Mouse (Mus musculus) kidney, adult 2 months (tissue): ENCODE measurements around the gene Bcas1. TPM values are rescaled to one million over a fixed set of nuclear protein-coding genes. Genes with fewer than 3 reads are reported as not detected.

Experiments used
- DNase-seq: peaks from one replicate; pipeline ENCODE4 v3.0.0; 2021
- H3K27ac ChIP-seq: fragments of 200-500 bp; 2 replicates; pipeline ENCODE4 v1.5.1; 2012; ENCODE audit warnings: low read depth, low read length, control low read depth, inconsistent platforms; ENCODE audit not compliant: insufficient read depth
- H3K27me3 ChIP-seq: fragments of 200-500 bp; replicated peaks from 2 replicates; pipeline ENCODE4 v1.6.1; 2012; ENCODE audit warnings: mild to moderate bottlenecking, moderate library complexity, low read length, inconsistent platforms; ENCODE audit not compliant: control insufficient read depth, insufficient read depth
- H3K36me3 ChIP-seq: fragments of 200-500 bp; 2 replicates; pipeline ENCODE4 v1.6.1; 2012; ENCODE audit warnings: mild to moderate bottlenecking, moderate library complexity, low read length, inconsistent platforms; ENCODE audit not compliant: control insufficient read depth, insufficient read depth
- H3K4me1 ChIP-seq: fragments of 200-500 bp; 2 replicates; pipeline ENCODE4 v1.6.1; 2011; ENCODE audit warnings: low read length; ENCODE audit not compliant: control insufficient read depth, insufficient read depth
- H3K4me3 ChIP-seq: fragments of 200-500 bp; 2 replicates; pipeline ENCODE4 v1.5.1; 2011; ENCODE audit warnings: mild to moderate bottlenecking, low read depth, low read length, control low read depth; ENCODE audit not compliant: insufficient read depth
- CTCF ChIP-seq: fragments of 200-500 bp; conservative IDR thresholded peaks from 2 replicates; pipeline ENCODE4 v1.5.1; 2011; ENCODE audit warnings: low read depth, mild to moderate bottlenecking, control low read depth, low read length, moderate library complexity, mixed read lengths; ENCODE audit not compliant: insufficient read depth, insufficient read length
- POLR2A ChIP-seq: fragments of 200-500 bp; IDR thresholded peaks from one replicate; pipeline ENCODE4 v1.6.1; 2011; ENCODE audit warnings: low read depth, low read length, control low read depth
- WGBS: fragments of 180-500 bp; shearing (Covaris S2); methylation state at CpG from one replicate; pipeline ENCODE4 v1.1.7; 2018; 5-methylcytosine and 5-hydroxymethylcytosine counted together
- polyA plus RNA-seq: library from polyadenylated mRNA; depleted of rRNA; stranded (reverse); fragments of >200 nt; gene quantifications from 2 replicates; pipeline ENCODE4 v1.2.3, GENCODE M21; 2012

Bcas1 gene
- polyA plus RNA-seq, 1 experiment = 0.45 TPM

DNA sequence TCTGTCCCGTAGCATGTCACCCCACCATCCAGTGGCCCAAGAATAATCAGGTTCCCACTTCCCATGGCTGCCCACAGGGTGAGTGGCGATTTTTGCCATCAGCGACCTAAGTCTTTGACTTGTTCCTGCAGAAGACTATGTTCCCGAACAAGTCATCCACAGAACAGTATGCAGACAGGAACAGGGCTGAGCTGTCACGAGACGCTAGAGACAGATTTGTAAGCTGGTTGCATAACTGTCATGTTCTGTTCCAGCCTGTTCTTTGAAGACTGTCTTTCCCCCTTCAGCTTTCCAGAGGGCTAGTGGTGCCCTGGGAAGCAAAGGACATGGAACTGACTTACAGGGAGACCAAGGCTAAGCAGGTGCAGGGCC is 116.7 kb downstream of the Bcas1 start:
- WGBS = 88% methylated on average over 6 of the region's 6 CpGs
- Histone ChIP-seq H3K27ac (no peak overlapping the region), H3K4me3 (no peak overlapping the region), H3K27me3 (no peaks in the 10 kb centered on the region), H3K4me1 (no peaks in the 10 kb centered on the region), H3K36me3 (no peaks in the 10 kb centered on the region)
- TF ChIP-seq POLR2A (no peak), CTCF (no peak)
- DNase-seq = no peak

DNA sequence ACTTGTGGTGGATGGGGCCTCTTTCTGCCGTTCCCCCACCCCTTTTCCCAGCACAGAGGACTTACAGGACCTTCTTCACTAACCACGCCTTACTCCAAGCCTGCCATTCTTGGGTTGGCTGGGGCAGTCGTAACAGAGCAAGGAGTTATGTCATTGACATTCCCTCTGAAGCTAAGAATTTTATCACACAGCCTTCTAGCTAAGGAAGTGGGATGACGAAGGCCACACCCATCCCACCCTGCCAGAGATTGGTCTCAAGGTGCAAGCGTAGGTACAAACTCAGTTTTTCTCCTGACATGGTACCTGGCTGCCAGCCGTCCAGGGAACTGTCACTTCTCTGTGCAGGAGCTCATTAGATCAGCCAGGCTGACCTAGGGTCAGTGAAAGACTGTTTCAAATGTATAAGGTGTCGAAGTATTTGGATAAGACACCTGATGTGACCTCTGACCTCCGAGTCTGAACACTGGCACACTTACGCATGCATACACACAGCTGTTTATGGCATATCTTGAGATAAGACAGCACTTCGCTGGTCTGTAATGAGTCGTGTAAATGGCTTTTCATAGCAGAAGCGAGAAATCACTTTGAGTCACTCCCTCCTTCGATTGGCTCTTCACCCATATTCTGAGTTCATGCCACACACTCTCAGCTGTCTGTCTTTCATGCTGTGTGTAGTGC is 117.2 kb downstream of the Bcas1 start:
- Histone ChIP-seq H3K27me3 (no peaks in the 10 kb centered on the region), H3K4me3 (no peak overlapping the region), H3K27ac (no peak overlapping the region), H3K36me3 (no peaks in the 10 kb centered on the region), H3K4me1 (no peaks in the 10 kb centered on the region)
- 90% methylated on average over 13 of the region's 13 CpGs for WGBS
- no peak for DNase-seq
- TF ChIP-seq POLR2A (no peak), CTCF (no peak)

DNA sequence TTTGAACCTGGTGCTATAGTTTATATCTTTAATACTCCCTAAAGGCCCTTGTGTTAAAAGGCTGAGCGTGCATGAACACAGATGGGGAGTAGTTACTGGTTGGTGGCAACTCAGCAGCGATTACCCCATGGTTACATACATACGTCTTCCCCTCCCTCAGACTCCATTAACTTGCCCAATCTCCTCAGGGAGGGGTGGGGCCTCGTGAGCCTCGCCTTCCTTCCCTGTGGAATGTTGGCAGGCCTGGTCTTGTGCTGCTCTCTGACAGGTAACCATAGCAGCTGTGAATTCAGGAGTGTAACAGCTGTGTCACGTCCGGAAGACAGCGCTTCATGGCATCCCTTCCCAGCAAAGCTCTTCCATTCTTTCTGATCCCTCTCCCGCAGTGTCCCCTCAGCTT is 118.7 kb downstream of the Bcas1 start:
- WGBS = 52% methylated on average over 9 of the region's 9 CpGs
- no peak for DNase-seq
- Histone ChIP-seq H3K4me1 (no peaks in the 10 kb centered on the region), H3K4me3 (no peak overlapping the region), H3K36me3 (no peaks in the 10 kb centered on the region), H3K27me3 (no peaks in the 10 kb centered on the region), H3K27ac (no peak overlapping the region)
- no peak for TF ChIP-seq CTCF
- TF ChIP-seq POLR2A = no peak

DNA sequence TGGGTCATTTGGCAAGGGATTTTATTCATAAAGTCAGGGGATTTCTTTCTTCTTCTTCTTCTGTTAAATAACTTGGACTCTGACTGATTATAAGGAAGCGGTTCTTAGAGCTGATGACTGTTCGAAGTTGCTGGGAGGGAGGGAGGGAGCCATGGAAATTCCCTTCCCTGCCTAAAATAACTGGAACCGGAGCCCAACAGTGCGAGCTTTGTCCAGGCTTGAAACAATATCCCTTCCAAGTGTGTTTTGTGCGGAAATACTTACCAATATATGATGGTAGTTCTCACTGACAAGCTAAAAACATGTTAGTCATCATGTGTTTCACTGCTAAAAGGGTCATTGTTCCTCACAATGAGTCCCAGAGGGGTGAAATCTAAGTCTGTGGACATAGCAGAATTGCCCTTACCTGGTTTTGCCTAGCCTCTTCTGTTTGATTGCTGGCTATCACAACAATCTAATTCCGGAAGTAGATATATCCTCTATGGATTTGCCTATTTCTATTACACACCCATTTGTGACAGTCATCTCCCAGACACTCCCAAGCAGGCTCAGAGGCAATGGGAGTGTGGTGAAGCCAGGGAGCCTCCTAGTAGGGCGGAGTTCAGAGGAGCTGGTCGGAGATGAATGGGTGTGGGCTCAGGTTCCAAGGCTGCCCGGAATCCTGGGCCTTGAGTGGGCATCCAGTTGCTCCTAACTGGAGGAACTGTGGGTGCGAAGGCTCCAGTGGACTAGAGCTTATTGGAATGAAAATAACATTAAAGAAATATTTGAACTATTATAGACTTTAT is 119.4 kb downstream of the Bcas1 start:
- TF ChIP-seq POLR2A (no peak), CTCF (no peak)
- no peak overlapping the region for H3K4me3 ChIP-seq
- no peaks in the 10 kb centered on the region for H3K27me3 ChIP-seq
- no peak overlapping the region for H3K27ac ChIP-seq
- DNase-seq = no peak
- 62% methylated on average over 10 of the region's 10 CpGs for WGBS
- H3K4me1 ChIP-seq = no peaks in the 10 kb centered on the region
- H3K36me3 ChIP-seq = no peaks in the 10 kb centered on the region

DNA sequence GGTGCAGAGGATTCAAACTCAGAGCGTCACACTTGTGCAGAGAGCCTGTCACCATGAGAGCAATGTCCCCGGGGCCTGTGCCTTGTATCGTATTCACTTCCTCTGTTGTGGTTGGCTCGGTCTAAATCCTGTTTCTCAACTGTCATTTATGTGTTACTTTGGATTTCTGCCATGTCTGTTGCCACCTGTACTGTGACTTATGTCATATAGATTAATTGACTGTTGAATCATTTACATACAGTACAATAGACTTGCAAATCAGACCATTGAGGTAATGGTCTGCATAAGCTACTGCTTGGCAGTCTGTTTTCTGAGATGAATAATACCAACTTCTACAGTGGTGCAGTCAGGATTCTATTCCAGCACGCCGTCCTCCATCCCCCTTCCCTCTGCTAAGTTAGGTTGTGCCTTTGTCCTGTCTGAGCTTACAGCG is 120.0 kb downstream of the Bcas1 start:
- WGBS = 59% methylated on average over 7 of the region's 7 CpGs
- H3K4me3 ChIP-seq = no peak overlapping the region
- H3K27ac ChIP-seq = no peak overlapping the region
- no peak for DNase-seq
- TF ChIP-seq POLR2A (no peak), CTCF (no peak)
- H3K36me3 ChIP-seq = no peaks in the 10 kb centered on the region
- no peaks in the 10 kb centered on the region for H3K4me1 ChIP-seq
- H3K27me3 ChIP-seq = no peaks in the 10 kb centered on the region

DNA sequence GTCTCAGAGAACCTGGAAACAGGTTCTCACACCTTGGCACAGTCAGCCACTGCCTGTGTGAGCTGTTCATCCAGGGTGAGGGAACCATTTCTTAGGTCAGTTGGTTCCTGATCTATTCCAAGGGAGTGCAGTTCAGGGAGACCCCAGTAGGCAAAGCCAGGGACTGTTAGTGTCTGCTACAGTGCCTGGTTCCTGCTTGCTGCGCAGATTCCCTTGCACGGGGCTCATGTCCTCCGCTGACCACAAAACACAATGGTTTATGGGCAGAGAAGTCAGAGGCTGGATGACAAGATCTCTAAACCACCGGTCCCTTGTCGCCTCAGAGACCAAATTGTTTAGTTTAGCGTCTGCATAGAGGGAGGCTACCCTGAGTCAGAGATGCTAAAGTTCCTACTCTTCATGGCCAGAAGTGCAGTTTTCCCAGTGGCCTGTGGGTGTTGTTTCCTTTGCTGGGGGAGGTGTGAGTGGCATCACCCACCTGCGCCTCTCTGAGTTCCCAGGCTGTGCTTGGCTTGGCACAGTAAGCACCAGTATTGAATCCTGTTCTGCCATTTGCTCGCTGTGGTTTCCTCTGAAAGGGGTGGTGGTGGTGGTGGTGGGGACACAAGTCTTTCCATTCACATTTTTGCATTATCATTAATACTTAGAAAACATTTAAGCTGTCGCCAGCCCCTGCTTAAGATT is 120.9 kb downstream of the Bcas1 start:
- no peak overlapping the region for H3K4me3 ChIP-seq
- no peaks in the 10 kb centered on the region for H3K4me1 ChIP-seq
- WGBS = 62% methylated on average over 9 of the region's 9 CpGs
- no peaks in the 10 kb centered on the region for H3K36me3 ChIP-seq
- no peak overlapping the region for H3K27ac ChIP-seq
- no peaks in the 10 kb centered on the region for H3K27me3 ChIP-seq
- DNase-seq = no peak
- TF ChIP-seq POLR2A (no peak), CTCF (no peak)

DNA sequence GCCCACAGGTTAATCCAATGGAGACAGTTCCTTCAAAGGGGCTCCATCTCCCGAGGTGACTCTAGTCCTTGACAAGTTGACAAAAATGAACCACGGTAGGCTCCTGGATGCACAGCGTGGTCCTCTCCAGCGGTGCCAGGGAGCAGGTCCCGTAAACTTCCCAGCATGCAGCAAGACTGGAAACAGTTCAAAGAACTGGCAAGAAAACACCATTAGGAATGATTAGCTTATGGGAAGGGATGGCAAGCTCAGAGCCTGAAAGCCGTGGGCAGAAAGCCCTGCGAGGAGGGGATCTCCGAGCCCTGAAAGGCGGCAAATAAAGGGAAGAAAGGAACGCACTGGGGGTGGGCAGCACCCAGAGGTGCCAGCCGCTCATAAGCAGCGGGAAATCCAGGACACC is 122.9 kb downstream of the Bcas1 start:
- H3K4me3 ChIP-seq = no peak overlapping the region
- H3K4me1 ChIP-seq = no peaks in the 10 kb centered on the region
- TF ChIP-seq POLR2A (no peak), CTCF (no peak)
- H3K27ac ChIP-seq = no peak overlapping the region
- H3K27me3 ChIP-seq = no peaks in the 10 kb centered on the region
- 83% methylated on average over 12 of the region's 12 CpGs for WGBS
- DNase-seq = no peak
- H3K36me3 ChIP-seq = no peaks in the 10 kb centered on the region
